Mouse (Mus musculus) MEL (cell line): ENCODE measurements around the gene Ino80b. TPM values are rescaled to one million over a fixed set of nuclear protein-coding genes. Genes with fewer than 3 reads are reported as not detected.

ENCODE experiments used
- DNase-seq: peaks from one replicate; pipeline ENCODE4 v3.0.0; 2011; ENCODE audit warnings: low read depth, low spot score
- H3K27ac ChIP-seq: 2 replicates; pipeline ENCODE4 v1.5.1; 2012; ENCODE audit warnings: low read depth, mild to moderate bottlenecking, control low read depth, low read length, moderate library complexity; ENCODE audit not compliant: control insufficient read depth
- H3K27me3 ChIP-seq, 2 experiments: fragments of 150-350 bp in 1 of 2; sonication (generic) in 1 of 2; 2 replicates each; pipeline ENCODE4 v1.6.1; 2012; ENCODE audit warnings: low read length in 2 of 2, mild to moderate bottlenecking in 2 of 2, improper control_type of control experiment in 1 of 2, moderate library complexity in 1 of 2; ENCODE audit not compliant: insufficient read depth in 2 of 2, control insufficient read depth in 1 of 2
- H3K36me3 ChIP-seq, 2 experiments: 2 replicates each; pipeline ENCODE4 v1.6.1; 2012 to 2014; ENCODE audit warnings: low read length in 2 of 2, improper control_type of control experiment in 1 of 2, inconsistent platforms in 1 of 2, mild to moderate bottlenecking in 1 of 2; ENCODE audit not compliant: insufficient read depth in 2 of 2, control insufficient read depth in 1 of 2
- H3K4me1 ChIP-seq, 2 experiments: fragments of 150-350 bp in 1 of 2; sonication (generic) in 1 of 2; 2 replicates each; pipeline ENCODE4 v1.6.1; 2012; ENCODE audit warnings: low read length in 2 of 2, improper control_type of control experiment in 1 of 2, mild to moderate bottlenecking in 1 of 2; ENCODE audit not compliant: insufficient read depth in 2 of 2, control insufficient read depth in 1 of 2
- H3K4me3 ChIP-seq, 2 experiments: fragments of 150-350 bp in 1 of 2; sonication (generic) in 1 of 2; 2 replicates each; pipeline ENCODE4 v1.5.1; 2012; ENCODE audit warnings: low read depth in 2 of 2, low read length in 2 of 2, mild to moderate bottlenecking in 2 of 2, moderate library complexity in 2 of 2, control low read depth in 1 of 2, improper control_type of control experiment in 1 of 2; ENCODE audit not compliant: control insufficient read depth in 1 of 2, insufficient read depth in 1 of 2
- H3K79me2 ChIP-seq: 2 replicates; pipeline ENCODE4 v1.6.1; 2012; ENCODE audit warnings: mild to moderate bottlenecking, low read length, moderate library complexity; ENCODE audit not compliant: control insufficient read depth, poor library complexity, insufficient read depth
- H3K9ac ChIP-seq: 2 replicates; pipeline ENCODE4 v1.6.1; 2012; ENCODE audit warnings: low read depth, mild to moderate bottlenecking, control low read depth, low read length, moderate library complexity; ENCODE audit not compliant: control insufficient read depth, poor library complexity, severe bottlenecking
- H3K9me3 ChIP-seq: fragments of 150-350 bp; sonication (generic); replicated peaks from 2 replicates; pipeline ENCODE4 v1.6.1; 2012; ENCODE audit warnings: mild to moderate bottlenecking, low read length, improper control_type of control experiment, moderate library complexity; ENCODE audit not compliant: insufficient read depth
- BHLHE40 ChIP-seq: IDR thresholded peaks from 2 replicates; pipeline ENCODE4 v1.6.1; 2012; ENCODE audit warnings: low read depth, mild to moderate bottlenecking, inconsistent platforms, low read length, improper control_type of control experiment, borderline replicate concordance
- CHD1 ChIP-seq: IDR thresholded peaks from 2 replicates; pipeline ENCODE4 v1.6.1; 2012; ENCODE audit warnings: low read depth, mild to moderate bottlenecking, inconsistent platforms, low read length, improper control_type of control experiment
- CHD2 ChIP-seq: IDR thresholded peaks from 2 replicates; pipeline ENCODE4 v1.6.1; 2011; ENCODE audit warnings: low read length, improper control_type of control experiment
- CTCF ChIP-seq, 3 experiments: IDR thresholded peaks in 2 of 3; conservative IDR thresholded peaks in 1 of 3; 2 replicates each; pipeline ENCODE4 v1.5.1; 2011 to 2012; ENCODE audit warnings: low read length in 3 of 3, low read depth in 2 of 3, mild to moderate bottlenecking in 2 of 3, improper control_type of control experiment in 1 of 3, inconsistent platforms in 1 of 3, mixed read lengths in 1 of 3, moderate library complexity in 1 of 3; ENCODE audit not compliant: control insufficient read depth in 1 of 3, insufficient read depth in 1 of 3, poor library complexity in 1 of 3, severe bottlenecking in 1 of 3
- E2F4 ChIP-seq: IDR thresholded peaks from 2 replicates; pipeline ENCODE4 v1.6.1; 2011; ENCODE audit warnings: low read depth, low read length, improper control_type of control experiment, borderline replicate concordance
- ELF1 ChIP-seq: IDR thresholded peaks from 2 replicates; pipeline ENCODE4 v1.6.1; 2014; ENCODE audit warnings: low read depth, mild to moderate bottlenecking, inconsistent platforms, low read length, improper control_type of control experiment, moderate library complexity
- EP300 ChIP-seq, 2 experiments: IDR thresholded peaks; 2 replicates each; pipeline ENCODE4 v1.6.1; 2011; ENCODE audit warnings: improper control_type of control experiment in 2 of 2, low read length in 2 of 2, low read depth in 1 of 2, mild to moderate bottlenecking in 1 of 2
- ETS1 ChIP-seq: IDR thresholded peaks from 2 replicates; pipeline ENCODE4 v1.6.1; 2012; ENCODE audit warnings: low read depth, mild to moderate bottlenecking, inconsistent platforms, low read length, improper control_type of control experiment, moderate library complexity
- GABPA ChIP-seq: IDR thresholded peaks from 2 replicates; pipeline ENCODE4 v1.6.1; 2012; ENCODE audit warnings: low read depth, mild to moderate bottlenecking, inconsistent platforms, low read length, improper control_type of control experiment, moderate library complexity
- GATA1 ChIP-seq: IDR thresholded peaks from 2 replicates; pipeline ENCODE4 v1.6.1; 2011; ENCODE audit warnings: low read depth, low read length, improper control_type of control experiment
- HCFC1 ChIP-seq: IDR thresholded peaks from 2 replicates; pipeline ENCODE4 v1.6.1; 2012; ENCODE audit warnings: low read depth, mild to moderate bottlenecking, inconsistent platforms, low read length, improper control_type of control experiment, moderate library complexity
- JUND ChIP-seq: IDR thresholded peaks from 2 replicates; pipeline ENCODE4 v1.6.1; 2011; ENCODE audit warnings: low read depth, mild to moderate bottlenecking, improper control_type of control experiment, low read length
- KAT2A ChIP-seq: conservative IDR thresholded peaks from 2 replicates; pipeline ENCODE4 v1.6.1; 2012; ENCODE audit warnings: low read depth, low read length, improper control_type of control experiment, inconsistent platforms
- MAFK ChIP-seq: IDR thresholded peaks from 2 replicates; pipeline ENCODE4 v1.6.1; 2011; ENCODE audit warnings: low read depth, mild to moderate bottlenecking, low read length, improper control_type of control experiment, borderline replicate concordance
- MAZ ChIP-seq: IDR thresholded peaks from 2 replicates; pipeline ENCODE4 v1.6.1; 2012; ENCODE audit warnings: low read depth, mild to moderate bottlenecking, inconsistent platforms, low read length, improper control_type of control experiment
- MEF2A ChIP-seq: IDR thresholded peaks from 2 replicates; pipeline ENCODE4 v1.6.1; 2014; ENCODE audit warnings: low read depth, mild to moderate bottlenecking, inconsistent platforms, low read length, improper control_type of control experiment; ENCODE audit not compliant: poor library complexity, insufficient replicate concordance, severe bottlenecking; ENCODE audit errors: extremely low read depth
- MXI1 ChIP-seq: IDR thresholded peaks from 2 replicates; pipeline ENCODE4 v1.6.1; 2011; ENCODE audit warnings: mild to moderate bottlenecking, low read depth, low read length, improper control_type of control experiment
- MYB ChIP-seq: IDR thresholded peaks from 2 replicates; pipeline ENCODE4 v1.6.1; 2011; ENCODE audit warnings: mild to moderate bottlenecking, low read depth, low read length, improper control_type of control experiment
- MYC ChIP-seq: IDR thresholded peaks from 2 replicates; pipeline ENCODE4 v1.6.1; 2011; ENCODE audit warnings: low read depth, mild to moderate bottlenecking, low read length, improper control_type of control experiment, moderate library complexity
- NELFE ChIP-seq: IDR thresholded peaks from 2 replicates; pipeline ENCODE4 v1.6.1; 2011; ENCODE audit warnings: low read depth, low read length, improper control_type of control experiment
- NRF1 ChIP-seq: IDR thresholded peaks from 2 replicates; pipeline ENCODE4 v1.6.1; 2014; ENCODE audit warnings: low read depth, mild to moderate bottlenecking, inconsistent platforms, low read length, improper control_type of control experiment, moderate library complexity; ENCODE audit not compliant: poor library complexity, insufficient read depth, severe bottlenecking
- POLR2A ChIP-seq, 2 experiments: IDR thresholded peaks; 2 replicates each; pipeline ENCODE4 v1.6.1; 2011 to 2012; ENCODE audit warnings: low read length in 2 of 2, mild to moderate bottlenecking in 2 of 2, control low read depth in 1 of 2, improper control_type of control experiment in 1 of 2, low read depth in 1 of 2, moderate library complexity in 1 of 2; ENCODE audit not compliant: control insufficient read depth in 1 of 2, insufficient read depth in 1 of 2, poor library complexity in 1 of 2
- POLR2AphosphoS2 ChIP-seq: IDR thresholded peaks from 2 replicates; pipeline ENCODE4 v1.6.1; 2011; ENCODE audit warnings: low read length, improper control_type of control experiment
- POLR2AphosphoS5 ChIP-seq: IDR thresholded peaks from 2 replicates; pipeline ENCODE4 v1.6.1; 2012; ENCODE audit warnings: low read depth, borderline replicate concordance, mild to moderate bottlenecking, inconsistent platforms, low read length, moderate library complexity, mixed read lengths
- RAD21 ChIP-seq: IDR thresholded peaks from 2 replicates; pipeline ENCODE4 v1.6.1; 2011; ENCODE audit warnings: mild to moderate bottlenecking, low read depth, low read length, improper control_type of control experiment
- SIN3A ChIP-seq: IDR thresholded peaks from 2 replicates; pipeline ENCODE4 v1.6.1; 2012; ENCODE audit warnings: low read length, improper control_type of control experiment, inconsistent platforms
- SMC3 ChIP-seq: IDR thresholded peaks from 2 replicates; pipeline ENCODE4 v1.6.1; 2011; ENCODE audit warnings: low read depth, low read length, improper control_type of control experiment
- TAL1 ChIP-seq: IDR thresholded peaks from 2 replicates; pipeline ENCODE4 v1.6.1; 2012; ENCODE audit warnings: mild to moderate bottlenecking, inconsistent platforms, low read length, moderate library complexity, mixed read lengths
- TBP ChIP-seq: IDR thresholded peaks from 2 replicates; pipeline ENCODE4 v1.8.0; 2011; ENCODE audit warnings: low read depth, low read length, improper control_type of control experiment
- TCF12 ChIP-seq: IDR thresholded peaks from 2 replicates; pipeline ENCODE4 v1.6.1; 2014; ENCODE audit warnings: low read depth, mild to moderate bottlenecking, inconsistent platforms, low read length, improper control_type of control experiment, moderate library complexity
- UBTF ChIP-seq: IDR thresholded peaks from 2 replicates; pipeline ENCODE4 v1.6.1; 2012; ENCODE audit warnings: low read depth, mild to moderate bottlenecking, inconsistent platforms, low read length, improper control_type of control experiment, moderate library complexity, borderline replicate concordance; ENCODE audit not compliant: insufficient read depth
- USF1 ChIP-seq: IDR thresholded peaks from 2 replicates; pipeline ENCODE4 v1.6.1; 2014; ENCODE audit warnings: low read depth, mild to moderate bottlenecking, inconsistent platforms, low read length, improper control_type of control experiment, moderate library complexity
- USF2 ChIP-seq, 2 experiments: IDR thresholded peaks; 2 replicates each; pipeline ENCODE4 v1.6.1; 2011 to 2012; ENCODE audit warnings: improper control_type of control experiment in 2 of 2, low read length in 2 of 2, borderline replicate concordance in 1 of 2, inconsistent platforms in 1 of 2, low read depth in 1 of 2, mild to moderate bottlenecking in 1 of 2; ENCODE audit not compliant: insufficient read depth in 1 of 2
- ZC3H11A ChIP-seq: IDR thresholded peaks from 2 replicates; pipeline ENCODE4 v1.6.1; 2012; ENCODE audit warnings: low read depth, mild to moderate bottlenecking, inconsistent platforms, low read length, improper control_type of control experiment
- ZKSCAN1 ChIP-seq: IDR thresholded peaks from 2 replicates; pipeline ENCODE4 v1.6.1; 2012; ENCODE audit warnings: low read depth, mild to moderate bottlenecking, inconsistent platforms, low read length, improper control_type of control experiment, moderate library complexity
- ZMIZ1 ChIP-seq: IDR thresholded peaks from 2 replicates; pipeline ENCODE4 v1.6.1; 2012; ENCODE audit warnings: low read depth, mild to moderate bottlenecking, inconsistent platforms, low read length, improper control_type of control experiment, moderate library complexity
- ZNF384 ChIP-seq: IDR thresholded peaks from 2 replicates; pipeline ENCODE4 v1.6.1; 2012; ENCODE audit warnings: low read depth, mild to moderate bottlenecking, inconsistent platforms, low read length, improper control_type of control experiment
- polyA plus RNA-seq, 2 experiments: library from polyadenylated mRNA; stranded (reverse) in 1 of 2; unstranded in 1 of 2; fragments of >175 nt in 1 of 2; fragments of >200 nt in 1 of 2; gene quantifications; 2 replicates each; pipeline versions ENCODE4 v1.2.1 to v1.2.4; 2012; ENCODE audit warnings: low replicate concordance in 2 of 2, low read depth in 1 of 2; ENCODE audit not compliant: insufficient read length in 2 of 2, insufficient read depth in 1 of 2, missing spikeins in 1 of 2
- total RNA-seq: library from RNA; depleted of rRNA; stranded (reverse); fragments of 300-350 nt; gene quantifications from 2 replicates; pipeline ENCODE4 v1.2.3, GENCODE M21; 2012

The Ino80b gene
- total and polyA plus RNA-seq, 3 experiments = 30.6 to 40.9 TPM; not detected in 1

DNA sequence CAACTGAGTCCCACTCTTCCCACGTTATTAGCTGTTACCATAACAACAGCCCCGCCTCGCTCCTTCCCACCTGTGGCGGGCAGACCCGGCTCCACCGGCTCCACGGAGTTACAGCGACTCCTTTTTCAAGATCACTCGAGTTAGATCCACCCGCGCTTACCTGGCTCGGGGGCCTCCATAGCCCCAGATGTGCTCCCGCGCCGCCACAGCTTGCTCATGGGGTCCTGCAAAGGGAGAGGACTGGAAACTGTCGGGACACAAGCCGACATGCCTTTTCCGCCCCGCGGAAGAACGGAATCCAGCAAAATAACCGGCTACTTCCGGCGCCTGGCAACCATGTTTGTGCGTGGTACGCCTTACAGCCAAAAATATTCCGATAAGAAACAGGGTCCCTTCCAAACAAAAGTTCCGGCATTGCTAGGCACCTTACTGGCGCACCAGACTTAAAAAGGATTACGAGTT lies 349 bp downstream of the Ino80b start:
- no peaks in the 10 kb centered on the region for H3K27me3 ChIP-seq
- peaks cover 22% of the 10 kb centered on the region for H3K79me2 ChIP-seq
- peak; percentile 98 for DNase-seq
- H3K4me3 ChIP-seq = peak overlapping the region; percentile 76 to 96
- H3K9me3 ChIP-seq = no peaks in the 10 kb centered on the region
- peaks cover 0 to 15% of the 10 kb centered on the region in 2 experiments; a peak in 3 of 4 replicates for H3K4me1 ChIP-seq
- peak overlapping the region; percentile 81 for H3K27ac ChIP-seq
- peak overlapping the region; percentile 92 for H3K9ac ChIP-seq
- H3K36me3 ChIP-seq = peaks cover 0 to 18% of the 10 kb centered on the region in 2 experiments; a peak in 2 of 4 replicates
- TF ChIP-seq ETS1 (no peak), MAFK (no peak), EP300 (IDR thresholded peaks at IDR 0.05; ENCODE audit: low read depth in 1 of 2, low read length in 2 of 2) (no peak), NRF1 (no peak), RAD21 (no peak), CHD2 (no peak), ZC3H11A (no peak), E2F4 (no peak), UBTF (no peak), SMC3 (no peak), MAZ (peak; percentile 21; the same call in 1 of the 2 replicates), KAT2A (peak; percentile 65; the same call in 1 of the 2 replicates), POLR2AphosphoS5 (0 out of 2 replicates have a peak, but pooled peaks have one; percentile 15), MYC (peak; percentile 94), CHD1 (no peak), MXI1 (peak; percentile 95), MEF2A (no peak), TBP (peak; percentile 95), USF2 (IDR thresholded peaks at IDR 0.05; ENCODE audit: borderline replicate concordance in 1 of 2, insufficient read depth in 1 of 2, low read depth in 1 of 2, low read length in 2 of 2) (no peak), NELFE (peak; percentile 79), SIN3A (peak; percentile 98), GABPA (no peak), POLR2AphosphoS2 (peak; percentile 73; the same call in 1 of the 2 replicates), MYB (no peak; the same call in 1 of the 2 replicates), POLR2A (IDR thresholded peaks at IDR 0.05; ENCODE audit: control insufficient read depth in 1 of 2, insufficient read depth in 1 of 2, low read depth in 1 of 2, low read length in 2 of 2, poor library complexity in 1 of 2) (peak; percentile 84 to 91), ELF1 (peak; percentile 92), TAL1 (no peak), BHLHE40 (no peak), ZMIZ1 (no peak), JUND (no peak), USF1 (no peak), GATA1 (0 out of 2 replicates have a peak, but pooled peaks have one; percentile 25), TCF12 (peak; percentile 80), HCFC1 (peak; percentile 96), CTCF (IDR thresholded peaks at IDR 0.05 in 2 of 3, conservative IDR thresholded peaks at IDR 0.05 in 1 of 3; ENCODE audit: control insufficient read depth in 1 of 3, insufficient read depth in 1 of 3, low read depth in 2 of 3, low read length in 3 of 3, poor library complexity in 1 of 3, severe bottlenecking in 1 of 3) (0 out of 6 replicates have a peak, but pooled peaks of 1 of the 3 experiments have one; percentile 4), ZKSCAN1 (no peak), ZNF384 (no peak)
